Mouse (Mus musculus): Measurements from ENCODE around the gene Adamts16. TPM values are rescaled to one million over a fixed set of nuclear protein-coding genes. Genes with fewer than 3 reads are reported as not detected.
"Not testable (repeated sequence)": the region's sequence is repeated elsewhere in the genome, so short reads cannot be mapped to it uniquely, and the experiment has no call there.

Gene Adamts16
- polyA plus RNA-seq, 1 experiment, result not detected

GRCm38 (mm10) chr13:70876648-70877549 lies 35.3 kb upstream of the Adamts16 start:
- Histone ChIP-seq H3K9me3 (replicated peaks; ENCODE audit: control insufficient read depth, insufficient read depth, low read length, poor library complexity, severe bottlenecking) (no peaks in the 10 kb centered on the region; the same call in 1 of the 2 replicates), H3K9ac (ENCODE audit: low read depth, poor library complexity, severe bottlenecking) (no peak overlapping the region), H3K27me3 (ENCODE audit: control insufficient read depth, insufficient read depth, low read length, poor library complexity, severe bottlenecking) (no peaks in the 10 kb centered on the region), H3K27ac (ENCODE audit: insufficient read depth, low read length) (no peak overlapping the region), H3K4me3 (ENCODE audit: low read depth, low read length) (no peak overlapping the region), H3K36me3 (ENCODE audit: control insufficient read depth, insufficient read depth, low read length, poor library complexity, severe bottlenecking) (no peaks in the 10 kb centered on the region), H3K4me1 (ENCODE audit: control insufficient read depth, insufficient read depth, low read length) (no peaks in the 10 kb centered on the region)
- TF ChIP-seq EP300 (IDR thresholded peaks at IDR 0.05; ENCODE audit: insufficient read depth, low read depth, low read length), result no peak
- no peak for TF ChIP-seq POLR2A (IDR thresholded peaks at IDR 0.05; ENCODE audit: insufficient read depth, low read length)
- TF ChIP-seq CTCF (IDR thresholded peaks at IDR 0.05; ENCODE audit: low read depth, low read length), result no peak

GRCm38 (mm10) chr13:70875411-70875949 lies 33.9 kb upstream of the Adamts16 start:
- TF ChIP-seq POLR2A (IDR thresholded peaks at IDR 0.05; ENCODE audit: insufficient read depth, low read length), result no peak
- no peak overlapping the region for H3K4me3 ChIP-seq (ENCODE audit: low read depth, low read length)

GRCm38 (mm10) chr13:70874741-70875140 lies 33.1 kb upstream of the Adamts16 start:
- TF ChIP-seq CTCF (IDR thresholded peaks at IDR 0.05; ENCODE audit: low read depth, low read length) (no peak), EP300 (IDR thresholded peaks at IDR 0.05; ENCODE audit: insufficient read depth, low read depth, low read length) (no peak), POLR2A (IDR thresholded peaks at IDR 0.05; ENCODE audit: insufficient read depth, low read length) (no peak)
- Histone ChIP-seq H3K4me1 (ENCODE audit: control insufficient read depth, insufficient read depth, low read length) (no peaks in the 10 kb centered on the region), H3K27ac (ENCODE audit: insufficient read depth, low read length) (no peak overlapping the region), H3K9me3 (replicated peaks; ENCODE audit: control insufficient read depth, insufficient read depth, low read length, poor library complexity, severe bottlenecking) (no peaks in the 10 kb centered on the region; the same call in 1 of the 2 replicates), H3K27me3 (ENCODE audit: control insufficient read depth, insufficient read depth, low read length, poor library complexity, severe bottlenecking) (no peaks in the 10 kb centered on the region), H3K9ac (ENCODE audit: low read depth, poor library complexity, severe bottlenecking) (no peak overlapping the region), H3K36me3 (ENCODE audit: control insufficient read depth, insufficient read depth, low read length, poor library complexity, severe bottlenecking) (no peaks in the 10 kb centered on the region), H3K4me3 (ENCODE audit: low read depth, low read length) (no peak overlapping the region)

More at GRCm38 (mm10) chr13:70875411-70875949, 33.9 kb upstream of the Adamts16 start:
- no peaks in the 10 kb centered on the region for H3K4me1 ChIP-seq (ENCODE audit: control insufficient read depth, insufficient read depth, low read length)
- H3K9ac ChIP-seq (ENCODE audit: low read depth, poor library complexity, severe bottlenecking), result no peak overlapping the region
- no peak overlapping the region for H3K27ac ChIP-seq (ENCODE audit: insufficient read depth, low read length)
- no peaks in the 10 kb centered on the region for H3K27me3 ChIP-seq (ENCODE audit: control insufficient read depth, insufficient read depth, low read length, poor library complexity, severe bottlenecking)
- no peaks in the 10 kb centered on the region for H3K36me3 ChIP-seq (ENCODE audit: control insufficient read depth, insufficient read depth, low read length, poor library complexity, severe bottlenecking)
- no peaks in the 10 kb centered on the region; the same call in 1 of the 2 replicates for H3K9me3 ChIP-seq (replicated peaks; ENCODE audit: control insufficient read depth, insufficient read depth, low read length, poor library complexity, severe bottlenecking)

- not testable (repeated sequence) for H3K4me1 ChIP-seq (ENCODE audit: control insufficient read depth, insufficient read depth, low read length); H3K27me3 ChIP-seq (ENCODE audit: control insufficient read depth, insufficient read depth, low read length, poor library complexity, severe bottlenecking); H3K36me3 ChIP-seq (ENCODE audit: control insufficient read depth, insufficient read depth, low read length, poor library complexity, severe bottlenecking); H3K27ac ChIP-seq (ENCODE audit: insufficient read depth, low read length); H3K9me3 ChIP-seq (replicated peaks; ENCODE audit: control insufficient read depth, insufficient read depth, low read length, poor library complexity, severe bottlenecking); H3K4me3 ChIP-seq (ENCODE audit: low read depth, low read length); H3K9ac ChIP-seq (ENCODE audit: low read depth, poor library complexity, severe bottlenecking)
These were observed 32.2 kb upstream of the Adamts16 start for GRCm38 (mm10) chr13:70873851-70874250.

- H3K27ac ChIP-seq (ENCODE audit: insufficient read depth, low read length), result no peak overlapping the region
- H3K9ac ChIP-seq (ENCODE audit: low read depth, poor library complexity, severe bottlenecking), result no peak overlapping the region
- H3K4me1 ChIP-seq (ENCODE audit: control insufficient read depth, insufficient read depth, low read length), result no peaks in the 10 kb centered on the region
- no peaks in the 10 kb centered on the region for H3K27me3 ChIP-seq (ENCODE audit: control insufficient read depth, insufficient read depth, low read length, poor library complexity, severe bottlenecking)
- H3K36me3 ChIP-seq (ENCODE audit: control insufficient read depth, insufficient read depth, low read length, poor library complexity, severe bottlenecking), result no peaks in the 10 kb centered on the region
- no peaks in the 10 kb centered on the region; the same call in 1 of the 2 replicates for H3K9me3 ChIP-seq (replicated peaks; ENCODE audit: control insufficient read depth, insufficient read depth, low read length, poor library complexity, severe bottlenecking)
- H3K4me3 ChIP-seq (ENCODE audit: low read depth, low read length), result no peak overlapping the region
- TF ChIP-seq CTCF (IDR thresholded peaks at IDR 0.05; ENCODE audit: low read depth, low read length), result no peak
- TF ChIP-seq POLR2A (IDR thresholded peaks at IDR 0.05; ENCODE audit: insufficient read depth, low read length), result no peak
- TF ChIP-seq EP300 (IDR thresholded peaks at IDR 0.05; ENCODE audit: insufficient read depth, low read depth, low read length), result no peak
These were observed 29.4 kb upstream of the Adamts16 start for GRCm38 (mm10) chr13:70871049-70871448.

- Histone ChIP-seq H3K27ac (ENCODE audit: insufficient read depth, low read length) (no peak overlapping the region), H3K36me3 (ENCODE audit: control insufficient read depth, insufficient read depth, low read length, poor library complexity, severe bottlenecking) (no peaks in the 10 kb centered on the region), H3K4me1 (ENCODE audit: control insufficient read depth, insufficient read depth, low read length) (no peaks in the 10 kb centered on the region), H3K4me3 (ENCODE audit: low read depth, low read length) (no peak overlapping the region), H3K27me3 (ENCODE audit: control insufficient read depth, insufficient read depth, low read length, poor library complexity, severe bottlenecking) (no peaks in the 10 kb centered on the region), H3K9ac (ENCODE audit: low read depth, poor library complexity, severe bottlenecking) (no peak overlapping the region), H3K9me3 (replicated peaks; ENCODE audit: control insufficient read depth, insufficient read depth, low read length, poor library complexity, severe bottlenecking) (no peaks in the 10 kb centered on the region)
- TF ChIP-seq CTCF (IDR thresholded peaks at IDR 0.05; ENCODE audit: low read depth, low read length), result no peak
- no peak for TF ChIP-seq EP300 (IDR thresholded peaks at IDR 0.05; ENCODE audit: insufficient read depth, low read depth, low read length)
- no peak for TF ChIP-seq POLR2A (IDR thresholded peaks at IDR 0.05; ENCODE audit: insufficient read depth, low read length)
These were observed 25.5 kb upstream of the Adamts16 start for GRCm38 (mm10) chr13:70866971-70867625.
